Mouse (Mus musculus) liver, postnatal 0 days (tissue): ENCODE data around the gene Mc3r. TPM values are rescaled to one million over a fixed set of nuclear protein-coding genes. Genes with fewer than 3 reads are reported as not detected.

Experiments
- ATAC-seq: fragments of 200-750 bp; cut with Nextera tagmentation; 2 replicates; pipeline ENCODE4 v1.8.0; 2017; ENCODE audit warnings: mild to moderate bottlenecking, moderate library complexity
- DNase-seq: peaks from one replicate; pipeline ENCODE4 v3.0.0-alpha.2; 2016
- H3K27ac ChIP-seq: fragments of 300-500 bp; sonication (generic); 2 replicates; pipeline ENCODE4 v1.5.1; 2014; ENCODE audit warnings: antibody characterized with exemption, moderate library complexity, mild to moderate bottlenecking, low read depth
- H3K27me3 ChIP-seq: fragments of 300-500 bp; sonication (generic); 2 replicates; pipeline ENCODE4 v1.6.1; 2014; ENCODE audit warnings: low read length, control low read depth, mixed read lengths; ENCODE audit not compliant: insufficient read depth
- H3K36me3 ChIP-seq: fragments of 300-500 bp; sonication (generic); replicated peaks from 2 replicates; pipeline ENCODE4 v1.6.1; 2014; ENCODE audit warnings: mild to moderate bottlenecking, control low read depth, low read length, moderate library complexity, mixed read lengths; ENCODE audit not compliant: insufficient read depth
- H3K4me1 ChIP-seq: fragments of 300-500 bp; sonication (generic); 2 replicates; pipeline ENCODE4 v1.6.1; 2014; ENCODE audit warnings: antibody characterized with exemption, mild to moderate bottlenecking, control low read depth; ENCODE audit not compliant: insufficient read depth
- H3K4me2 ChIP-seq: fragments of 300-500 bp; sonication (generic); 2 replicates; pipeline ENCODE4 v1.6.1; 2014; ENCODE audit warnings: low read depth, mild to moderate bottlenecking, low read length, moderate library complexity, mixed read lengths
- H3K4me3 ChIP-seq: fragments of 300-500 bp; sonication (generic); 2 replicates; pipeline ENCODE4 v1.5.1; 2014; ENCODE audit warnings: low read depth, low read length
- H3K9ac ChIP-seq: fragments of 300-500 bp; sonication (generic); replicated peaks from 2 replicates; pipeline ENCODE4 v1.6.1; 2014; ENCODE audit warnings: mild to moderate bottlenecking, moderate library complexity
- H3K9me3 ChIP-seq: fragments of 300-500 bp; sonication (generic); 2 replicates; pipeline ENCODE4 v1.6.1; 2016; ENCODE audit warnings: mild to moderate bottlenecking, control low read depth, low read length, mixed read lengths
- CTCF ChIP-seq: sonication (generic); IDR thresholded peaks from 2 replicates; pipeline ENCODE4 v1.5.1; 2016; ENCODE audit warnings: antibody characterized with exemption, low read depth
- EP300 ChIP-seq: IDR thresholded peaks from 2 replicates; pipeline ENCODE4 v1.6.1; 2016; ENCODE audit warnings: antibody characterized with exemption, low read depth, mild to moderate bottlenecking
- WGBS: fragments of 180-500 bp; shearing (Covaris S2); extraction: QIAGEN DNeasy Blood & Tissue Kit; methylation state at CpG from one replicate; pipeline ENCODE4 v1.1.7; 2014; ENCODE audit not compliant: insufficient replicate concordance; 5-methylcytosine and 5-hydroxymethylcytosine counted together
- polyA plus RNA-seq: library from polyadenylated mRNA; unstranded; fragments of >200 nt; fragmentation: Nextera tagmentation; extraction: Ambion mirVana; gene quantifications from 2 replicates; pipeline ENCODE4 v1.2.1, GENCODE M21; 2015

The Mc3r gene
- polyA plus RNA-seq, 1 experiment from 2014 or later, result not detected

DNA sequence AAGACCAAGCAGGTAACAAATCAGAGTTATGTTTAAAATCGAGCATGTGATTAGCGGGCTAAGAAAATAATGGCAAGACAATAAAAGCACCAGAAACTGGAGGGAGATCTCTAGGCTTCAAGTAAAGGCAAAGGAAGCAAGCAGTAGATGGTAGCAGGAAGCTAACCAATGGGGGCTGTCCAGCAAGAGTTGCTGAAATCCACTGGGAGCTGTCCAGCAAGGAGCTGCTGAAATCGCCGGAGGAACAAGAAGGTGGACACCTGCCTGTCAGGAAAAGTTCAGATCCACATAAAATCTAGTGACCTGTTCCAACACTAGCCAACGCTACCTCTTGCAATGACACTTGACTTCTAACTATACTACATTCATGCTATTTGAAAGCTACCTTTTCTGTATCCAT lies 7.3 kb upstream of the Mc3r start:
- Histone ChIP-seq H3K36me3 (no peaks in the 10 kb centered on the region), H3K4me1 (no peaks in the 10 kb centered on the region), H3K9ac (no peak overlapping the region), H3K27ac (no peak overlapping the region), H3K4me2 (no peak overlapping the region), H3K27me3 (no peaks in the 10 kb centered on the region), H3K9me3 (no peaks in the 10 kb centered on the region), H3K4me3 (no peak overlapping the region)
- 19% methylated on average over 5 of the region's 5 CpGs for WGBS
- no peak for ATAC-seq
- peak; percentile 61 for DNase-seq
- TF ChIP-seq CTCF (no peak), EP300 (no peak)

DNA sequence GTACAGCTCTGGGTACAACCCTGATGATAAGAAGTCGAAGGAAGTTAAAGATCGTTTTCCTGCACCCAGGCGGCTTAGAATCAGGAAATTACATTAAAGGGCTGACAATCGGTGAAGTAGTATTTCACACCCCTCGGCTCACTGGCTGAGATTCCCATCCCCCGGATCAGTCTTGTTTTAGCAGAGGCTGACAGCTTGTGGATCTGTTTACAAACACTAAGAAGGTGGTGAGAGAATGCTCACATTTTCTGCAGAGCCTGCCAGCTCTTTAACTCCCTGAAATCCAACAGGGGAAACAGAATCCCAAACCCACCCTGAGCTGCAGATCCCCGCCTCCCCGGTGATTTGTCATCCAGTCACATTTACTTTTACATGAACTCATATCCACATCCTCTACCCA lies 2.8 kb upstream of the Mc3r start:
- H3K4me1 ChIP-seq, result no peaks in the 10 kb centered on the region
- no peaks in the 10 kb centered on the region for H3K9me3 ChIP-seq
- no peaks in the 10 kb centered on the region for H3K36me3 ChIP-seq
- H3K4me3 ChIP-seq, result no peak overlapping the region
- 26% methylated on average over 8 of the region's 8 CpGs for WGBS
- H3K27ac ChIP-seq, result no peak overlapping the region
- no peak overlapping the region for H3K9ac ChIP-seq
- DNase-seq, result no peak
- peaks cover 12% of the 10 kb centered on the region; the same call in 1 of the 2 replicates for H3K27me3 ChIP-seq
- ATAC-seq, result no peak
- TF ChIP-seq EP300 (no peak), CTCF (no peak)
- H3K4me2 ChIP-seq, result no peak overlapping the region

DNA sequence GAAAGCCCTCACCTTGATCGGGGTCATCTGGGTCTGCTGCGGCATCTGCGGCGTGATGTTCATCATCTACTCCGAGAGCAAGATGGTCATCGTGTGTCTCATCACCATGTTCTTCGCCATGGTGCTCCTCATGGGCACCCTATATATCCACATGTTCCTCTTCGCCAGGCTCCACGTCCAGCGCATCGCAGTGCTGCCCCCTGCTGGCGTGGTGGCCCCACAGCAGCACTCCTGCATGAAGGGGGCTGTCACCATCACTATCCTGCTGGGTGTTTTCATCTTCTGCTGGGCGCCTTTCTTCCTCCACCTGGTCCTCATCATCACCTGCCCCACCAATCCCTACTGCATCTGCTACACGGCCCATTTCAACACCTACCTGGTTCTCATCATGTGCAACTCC lies 1.0 kb downstream of the Mc3r start:
- ATAC-seq (no peak), DNase-seq (peak; percentile 48)
- TF ChIP-seq CTCF (peak; percentile 73), EP300 (no peak)
- Histone ChIP-seq H3K27me3 (peaks cover 12% of the 10 kb centered on the region; the same call in 1 of the 2 replicates), H3K27ac (no peak overlapping the region), H3K9me3 (no peaks in the 10 kb centered on the region), H3K4me1 (no peaks in the 10 kb centered on the region), H3K4me3 (no peak overlapping the region), H3K36me3 (no peaks in the 10 kb centered on the region), H3K4me2 (no peak overlapping the region), H3K9ac (no peak overlapping the region)
- 71% methylated on average over 14 of the region's 14 CpGs for WGBS

DNA sequence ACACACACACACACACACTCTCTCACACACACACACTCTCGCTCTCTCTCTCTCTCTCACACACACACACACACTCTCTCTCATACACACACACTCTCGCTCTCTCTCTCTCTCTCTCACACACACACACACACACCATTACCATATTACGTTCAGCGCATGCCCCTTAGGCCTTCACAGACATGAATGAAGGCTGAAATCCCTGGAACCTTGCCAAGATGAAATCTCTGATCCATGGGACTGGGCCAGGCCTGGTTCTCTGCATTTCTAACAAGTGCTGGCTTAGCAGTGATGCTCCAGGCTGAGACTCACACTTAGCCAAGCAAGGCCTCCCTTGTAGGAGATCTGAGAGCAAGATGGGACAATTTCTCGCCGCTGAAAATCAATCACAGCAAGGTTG lies 8.1 kb downstream of the Mc3r start:
- no peaks in the 10 kb centered on the region for H3K9me3 ChIP-seq
- no peak overlapping the region for H3K4me3 ChIP-seq
- TF ChIP-seq CTCF (no peak), EP300 (no peak)
- no peak overlapping the region for H3K9ac ChIP-seq
- ATAC-seq (no peak), DNase-seq (no peak)
- H3K27me3 ChIP-seq, result no peaks in the 10 kb centered on the region
- WGBS, result 85% methylated on average over 6 of the region's 6 CpGs
- no peaks in the 10 kb centered on the region for H3K36me3 ChIP-seq
- no peak overlapping the region for H3K4me2 ChIP-seq
- H3K27ac ChIP-seq, result 0 out of 2 replicates have a peak overlapping the region, but pooled peaks have one; percentile 22
- peaks cover 5% of the 10 kb centered on the region; the same call in 1 of the 2 replicates for H3K4me1 ChIP-seq

DNA sequence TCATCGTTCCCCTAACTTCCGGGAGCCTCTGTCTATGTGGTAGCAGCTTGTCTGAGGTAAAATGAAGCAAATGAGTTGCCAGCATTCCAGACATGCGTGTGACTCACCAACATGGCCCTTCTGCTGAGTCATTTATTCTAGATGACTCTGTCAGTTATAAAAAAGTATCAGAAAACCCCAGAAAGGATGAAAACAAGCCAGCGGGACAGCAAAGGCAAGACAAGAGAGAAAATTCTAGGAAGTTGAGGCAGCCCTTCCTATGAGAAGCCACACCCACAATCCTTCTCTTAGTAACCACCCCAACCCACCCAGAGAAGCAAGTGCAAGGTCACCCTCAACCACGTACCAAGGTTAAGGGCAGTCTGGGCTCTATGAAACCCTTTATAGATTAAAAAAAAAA lies 8.7 kb downstream of the Mc3r start:
- H3K9me3 ChIP-seq, result no peaks in the 10 kb centered on the region
- no peak overlapping the region for H3K4me3 ChIP-seq
- no peaks in the 10 kb centered on the region for H3K27me3 ChIP-seq
- H3K4me1 ChIP-seq, result peaks cover 5% of the 10 kb centered on the region; the same call in 1 of the 2 replicates
- H3K4me2 ChIP-seq, result no peak overlapping the region
- DNase-seq (no peak), ATAC-seq (peak; percentile 24)
- 64% methylated on average over 5 of the region's 5 CpGs for WGBS
- no peak overlapping the region for H3K9ac ChIP-seq
- no peak for TF ChIP-seq CTCF
- TF ChIP-seq EP300, result no peak
- H3K36me3 ChIP-seq, result no peaks in the 10 kb centered on the region
- peak overlapping the region; percentile 22; the same call in 1 of the 2 replicates for H3K27ac ChIP-seq

DNA sequence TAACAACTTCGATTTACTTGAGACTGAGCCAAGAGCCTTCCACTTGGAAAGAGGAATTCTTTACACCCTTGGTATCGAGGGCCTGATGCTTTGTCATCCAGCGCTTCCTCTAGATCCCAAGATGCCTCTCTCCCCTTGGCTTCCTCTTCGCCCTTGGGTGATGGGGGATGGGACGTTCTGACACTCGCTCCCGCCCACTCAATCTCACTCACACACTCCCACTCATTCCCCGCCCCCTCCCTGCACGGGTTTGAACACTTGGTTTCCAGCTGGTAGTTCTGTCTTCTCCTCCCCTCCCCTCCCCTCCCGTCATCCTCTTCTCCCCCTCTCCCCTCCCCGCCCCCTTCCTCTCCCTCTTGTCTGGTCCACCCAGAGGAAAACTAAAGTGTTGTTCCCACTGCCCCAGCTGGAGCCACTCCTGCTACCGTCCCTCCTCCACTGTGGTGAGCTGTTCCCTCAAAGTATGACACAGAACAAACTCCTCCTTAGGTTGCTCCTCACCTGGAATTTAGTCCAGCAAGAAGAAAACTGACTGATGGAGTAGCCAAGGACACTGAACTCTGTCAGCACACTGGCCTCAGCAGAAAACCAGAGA lies 9.3 kb downstream of the Mc3r start:
- H3K4me3 ChIP-seq, result no peak overlapping the region
- H3K9me3 ChIP-seq, result no peaks in the 10 kb centered on the region
- no peak overlapping the region for H3K9ac ChIP-seq
- H3K27me3 ChIP-seq, result no peaks in the 10 kb centered on the region
- peak overlapping the region; percentile 22; the same call in 1 of the 2 replicates for H3K27ac ChIP-seq
- WGBS, result 34% methylated on average over 11 of the region's 12 CpGs
- peak; percentile 35 for ATAC-seq
- peak; percentile 41 for DNase-seq
- H3K36me3 ChIP-seq, result no peaks in the 10 kb centered on the region
- H3K4me2 ChIP-seq, result no peak overlapping the region
- H3K4me1 ChIP-seq, result peaks cover 5% of the 10 kb centered on the region; the same call in 1 of the 2 replicates
- TF ChIP-seq CTCF (no peak), EP300 (no peak)
